Mouse (Mus musculus): ENCODE data around the gene Ngly1. TPM values are rescaled to one million over a fixed set of nuclear protein-coding genes. Genes with fewer than 3 reads are reported as not detected.
"Not testable (repeated sequence)": the region's sequence is repeated elsewhere in the genome, so short reads cannot be mapped to it uniquely, and the experiment has no call there.

Gene Ngly1
- polyA plus RNA-seq, 1 experiment from 2014 or later = 23.0 TPM

DNA sequence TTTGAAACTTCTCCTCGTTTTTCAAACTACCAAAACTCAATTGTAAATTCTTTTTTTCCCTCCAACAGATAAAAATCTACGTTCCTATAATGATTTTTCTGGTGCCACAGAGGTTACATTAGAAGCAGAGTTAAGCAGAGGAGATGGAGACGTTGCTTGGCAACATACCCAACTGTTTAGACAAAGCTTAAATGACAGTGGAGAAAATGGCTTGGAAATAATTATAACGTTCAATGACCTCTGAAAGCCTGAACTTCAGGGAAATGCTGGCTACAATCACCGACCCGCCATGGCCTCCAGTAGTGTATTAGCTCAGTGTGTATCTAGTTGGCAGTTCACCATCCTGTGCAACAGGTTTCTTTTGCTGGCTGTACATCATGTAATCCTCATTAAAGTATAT lies 61.7 kb downstream of the Ngly1 start:
- WGBS = 70% methylated on average over 6 of the region's 6 CpGs
- no peaks in the 10 kb centered on the region for H3K4me1 ChIP-seq (replicated peaks; ENCODE audit: control insufficient read depth, insufficient read depth, low read length)
- H3K27ac ChIP-seq (ENCODE audit: low read depth, low read length) = no peak overlapping the region
- H3K4me2 ChIP-seq (replicated peaks; ENCODE audit: low read depth, low read length) = no peak overlapping the region
- no peak overlapping the region for H3K9ac ChIP-seq (ENCODE audit: low read depth, low read length)
- no peak overlapping the region for H3K4me3 ChIP-seq (ENCODE audit: low read depth, low read length)
- no peaks in the 10 kb centered on the region for H3K9me3 ChIP-seq (ENCODE audit: control insufficient read depth, low read length)
- no peaks in the 10 kb centered on the region for H3K36me3 ChIP-seq (ENCODE audit: control insufficient read depth, insufficient read depth, low read length)
- DNase-seq (ENCODE audit: low spot score) (no peak), ATAC-seq (ENCODE audit: low FRiP score) (no peak)
- H3K27me3 ChIP-seq (ENCODE audit: control insufficient read depth, insufficient read depth, low read length) = no peaks in the 10 kb centered on the region

DNA sequence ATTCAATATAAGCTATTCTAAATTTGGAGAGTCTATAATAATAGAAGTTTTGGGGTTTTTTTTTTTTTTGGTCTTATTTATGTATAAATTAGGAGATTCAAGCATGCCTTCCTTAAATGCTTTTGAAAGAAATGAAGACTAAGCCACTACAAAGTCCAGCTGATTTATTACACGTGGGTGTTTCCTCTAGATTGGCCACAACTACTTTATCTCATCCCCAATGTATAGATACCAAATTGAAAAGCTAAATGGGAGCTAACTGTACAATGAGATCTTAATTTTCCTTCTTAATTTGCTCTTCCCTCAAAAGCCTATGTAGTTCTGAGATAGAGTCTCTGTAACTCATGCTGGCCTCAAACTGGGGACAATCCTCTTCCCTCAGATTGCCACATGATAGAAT lies 63.5 kb downstream of the Ngly1 start:
- Histone ChIP-seq H3K4me1 (replicated peaks; ENCODE audit: control insufficient read depth, insufficient read depth, low read length) (no peaks in the 10 kb centered on the region), H3K4me2 (replicated peaks; ENCODE audit: low read depth, low read length) (no peak overlapping the region), H3K27ac (ENCODE audit: low read depth, low read length) (no peak overlapping the region), H3K9ac (ENCODE audit: low read depth, low read length) (no peak overlapping the region), H3K36me3 (ENCODE audit: control insufficient read depth, insufficient read depth, low read length) (no peaks in the 10 kb centered on the region), H3K27me3 (ENCODE audit: control insufficient read depth, insufficient read depth, low read length) (no peaks in the 10 kb centered on the region), H3K9me3 (ENCODE audit: control insufficient read depth, low read length) (no peaks in the 10 kb centered on the region), H3K4me3 (ENCODE audit: low read depth, low read length) (no peak overlapping the region)
- ATAC-seq (ENCODE audit: low FRiP score) (no peak), DNase-seq (ENCODE audit: low spot score) (no peak)
- WGBS = 79% methylated on average over 1 of the region's 1 CpGs

DNA sequence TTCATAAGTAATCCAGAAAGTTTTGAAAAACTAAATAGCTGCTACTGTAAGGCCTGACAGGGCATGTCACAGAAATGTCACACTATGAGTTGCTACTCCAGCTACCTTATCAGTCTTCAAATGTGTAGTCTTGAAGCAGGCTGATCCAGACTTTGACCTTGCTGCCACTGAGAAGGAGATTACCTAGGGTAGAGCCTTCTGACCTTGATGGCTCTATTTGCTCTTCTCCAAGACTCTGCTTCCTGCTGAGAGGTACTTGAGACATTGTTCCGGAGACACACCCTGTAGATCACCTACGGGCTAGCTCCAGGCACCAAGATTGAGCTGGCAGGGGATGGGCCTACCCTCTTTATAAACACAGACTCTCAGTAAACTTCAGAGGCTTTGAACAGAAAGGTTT lies 64.0 kb downstream of the Ngly1 start:
- ATAC-seq (ENCODE audit: low FRiP score); H3K4me2 ChIP-seq (replicated peaks; ENCODE audit: low read depth, low read length); H3K9ac ChIP-seq (ENCODE audit: low read depth, low read length); DNase-seq (ENCODE audit: low spot score); H3K4me1 ChIP-seq (replicated peaks; ENCODE audit: control insufficient read depth, insufficient read depth, low read length); H3K27me3 ChIP-seq (ENCODE audit: control insufficient read depth, insufficient read depth, low read length); H3K4me3 ChIP-seq (ENCODE audit: low read depth, low read length); H3K36me3 ChIP-seq (ENCODE audit: control insufficient read depth, insufficient read depth, low read length); H3K9me3 ChIP-seq (ENCODE audit: control insufficient read depth, low read length); H3K27ac ChIP-seq (ENCODE audit: low read depth, low read length): not testable (repeated sequence)
- 85% methylated on average over 2 of the region's 2 CpGs for WGBS

DNA sequence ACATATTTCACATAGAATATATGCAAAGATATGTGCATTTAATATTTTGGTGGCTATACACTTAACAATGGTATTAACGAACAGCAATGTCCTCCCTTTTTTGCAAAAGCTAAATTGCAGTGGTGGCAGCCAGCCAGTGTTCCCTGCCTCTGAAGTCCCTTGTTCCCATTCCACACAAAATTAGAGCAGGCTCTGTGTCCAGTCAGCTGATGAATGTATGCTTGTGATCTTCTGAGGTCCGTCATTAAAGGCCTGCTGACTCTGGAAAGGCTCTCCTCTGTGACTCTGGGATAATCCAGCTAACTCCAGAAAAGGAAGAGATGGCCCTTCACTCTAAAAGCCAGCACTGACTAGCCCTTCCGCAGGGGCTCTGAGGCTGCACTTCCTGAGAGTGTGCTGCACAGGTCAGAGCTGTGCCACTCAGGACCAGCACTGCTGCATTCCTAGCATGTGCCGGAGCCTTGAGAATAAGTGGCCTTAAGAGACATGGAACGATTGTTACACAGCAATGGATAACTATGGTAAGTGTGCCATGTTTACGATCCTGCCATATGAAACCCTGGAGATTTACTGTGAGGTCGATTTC lies 64.9 kb downstream of the Ngly1 start:
- Histone ChIP-seq H3K4me2 (replicated peaks; ENCODE audit: low read depth, low read length) (no peak overlapping the region), H3K9ac (ENCODE audit: low read depth, low read length) (no peak overlapping the region), H3K4me3 (ENCODE audit: low read depth, low read length) (no peak overlapping the region), H3K36me3 (ENCODE audit: control insufficient read depth, insufficient read depth, low read length) (no peaks in the 10 kb centered on the region), H3K27me3 (ENCODE audit: control insufficient read depth, insufficient read depth, low read length) (no peaks in the 10 kb centered on the region), H3K4me1 (replicated peaks; ENCODE audit: control insufficient read depth, insufficient read depth, low read length) (no peaks in the 10 kb centered on the region), H3K9me3 (ENCODE audit: control insufficient read depth, low read length) (no peaks in the 10 kb centered on the region), H3K27ac (ENCODE audit: low read depth, low read length) (no peak overlapping the region)
- no peak for ATAC-seq (ENCODE audit: low FRiP score)
- DNase-seq (ENCODE audit: low spot score) = no peak
- 78% methylated on average over 7 of the region's 7 CpGs for WGBS

DNA sequence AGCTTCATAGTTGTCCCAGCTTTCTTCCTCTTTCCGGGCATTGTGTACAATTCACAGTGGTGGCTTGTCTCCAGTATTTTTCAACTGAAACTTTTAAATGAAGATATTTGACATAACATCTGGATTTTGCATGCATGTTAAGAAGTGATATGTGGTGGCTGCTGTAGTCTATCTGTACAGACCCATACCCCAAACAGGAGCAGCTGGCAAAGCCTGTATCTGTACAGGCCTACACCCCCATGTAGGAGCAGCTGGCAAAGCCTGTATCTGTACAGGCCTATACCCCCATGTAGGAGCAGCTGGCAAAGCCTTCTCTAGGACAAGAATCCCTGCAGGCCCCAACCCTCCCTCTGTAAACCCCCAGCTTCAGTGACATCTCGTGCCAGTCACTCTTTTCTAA lies 65.8 kb downstream of the Ngly1 start:
- H3K9ac ChIP-seq (ENCODE audit: low read depth, low read length) = no peak overlapping the region
- 79% methylated on average over 2 of the region's 2 CpGs for WGBS
- ATAC-seq (ENCODE audit: low FRiP score) (no peak), DNase-seq (ENCODE audit: low spot score) (no peak)
- H3K4me1 ChIP-seq (replicated peaks; ENCODE audit: control insufficient read depth, insufficient read depth, low read length) = no peaks in the 10 kb centered on the region
- no peaks in the 10 kb centered on the region for H3K36me3 ChIP-seq (ENCODE audit: control insufficient read depth, insufficient read depth, low read length)
- no peak overlapping the region for H3K4me3 ChIP-seq (ENCODE audit: low read depth, low read length)
- H3K27ac ChIP-seq (ENCODE audit: low read depth, low read length) = no peak overlapping the region
- no peak overlapping the region for H3K4me2 ChIP-seq (replicated peaks; ENCODE audit: low read depth, low read length)
- no peaks in the 10 kb centered on the region for H3K9me3 ChIP-seq (ENCODE audit: control insufficient read depth, low read length)
- no peaks in the 10 kb centered on the region for H3K27me3 ChIP-seq (ENCODE audit: control insufficient read depth, insufficient read depth, low read length)

DNA sequence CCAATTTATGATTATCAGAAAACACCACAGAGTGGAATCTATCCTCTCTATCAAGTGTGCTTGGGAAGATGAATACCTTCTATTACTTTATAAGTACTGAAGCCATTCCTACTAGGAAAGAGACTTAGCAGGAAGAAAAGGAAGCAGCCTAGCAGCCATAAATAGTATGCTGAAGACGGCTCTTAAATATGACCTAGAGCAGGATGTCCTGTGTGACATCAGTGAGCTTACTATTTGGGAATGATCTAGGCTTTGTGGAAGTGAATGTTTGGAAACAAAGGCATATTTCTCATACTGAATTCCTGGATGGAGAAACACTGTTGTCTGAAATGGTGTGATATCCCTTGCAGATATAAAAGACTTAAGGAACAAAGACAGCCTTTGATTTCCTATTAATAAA lies 67.6 kb downstream of the Ngly1 start:
- Histone ChIP-seq H3K27ac (ENCODE audit: low read depth, low read length) (no peak overlapping the region), H3K9ac (ENCODE audit: low read depth, low read length) (no peak overlapping the region), H3K4me3 (ENCODE audit: low read depth, low read length) (no peak overlapping the region), H3K27me3 (ENCODE audit: control insufficient read depth, insufficient read depth, low read length) (no peaks in the 10 kb centered on the region), H3K9me3 (ENCODE audit: control insufficient read depth, low read length) (no peaks in the 10 kb centered on the region), H3K4me1 (replicated peaks; ENCODE audit: control insufficient read depth, insufficient read depth, low read length) (no peaks in the 10 kb centered on the region), H3K36me3 (ENCODE audit: control insufficient read depth, insufficient read depth, low read length) (no peaks in the 10 kb centered on the region), H3K4me2 (replicated peaks; ENCODE audit: low read depth, low read length) (no peak overlapping the region)
- ATAC-seq (ENCODE audit: low FRiP score) (no peak), DNase-seq (ENCODE audit: low spot score) (no peak)
- 80% methylated on average over 1 of the region's 1 CpGs for WGBS

DNA sequence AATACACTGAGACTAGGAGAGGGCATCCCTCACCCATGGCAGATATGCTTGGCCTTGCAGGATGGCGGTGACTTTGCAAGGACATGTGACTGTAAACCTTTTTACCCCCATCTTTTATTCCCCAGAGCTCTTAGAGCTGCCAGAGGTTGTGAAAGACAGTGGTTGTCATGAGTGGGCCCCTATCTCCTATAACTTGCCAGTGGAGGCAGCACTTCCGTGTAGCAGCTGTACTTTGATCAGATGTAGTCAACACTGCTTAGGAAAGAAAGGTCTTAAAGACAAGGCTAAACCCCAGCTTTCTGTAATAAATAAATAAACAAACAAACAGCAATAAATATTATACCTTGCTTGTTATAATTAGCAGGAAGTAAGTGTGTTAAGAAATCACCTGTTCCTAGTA lies 70.7 kb downstream of the Ngly1 start:
- 87% methylated on average over 2 of the region's 2 CpGs for WGBS

DNA sequence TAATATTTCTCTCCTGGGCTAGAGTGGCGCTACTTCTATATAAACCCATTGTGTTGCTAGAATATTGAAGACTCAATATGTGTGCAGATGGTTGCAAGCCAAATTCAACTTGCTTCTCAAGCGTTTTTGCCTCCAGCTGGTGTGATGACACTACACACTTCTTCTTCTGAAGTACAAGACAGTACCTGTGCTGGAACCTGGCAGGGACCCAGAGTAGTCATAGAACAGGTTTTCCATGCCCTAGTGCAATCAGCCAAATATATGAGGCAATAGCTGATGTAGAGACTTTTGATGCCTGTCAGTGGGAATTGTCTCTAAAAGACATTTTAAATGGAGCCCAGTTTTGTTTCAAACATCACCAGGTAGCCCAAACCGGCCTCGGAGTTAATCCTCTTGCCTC lies 75.3 kb downstream of the Ngly1 start:
- no peak overlapping the region for H3K9ac ChIP-seq (ENCODE audit: low read depth, low read length)
- DNase-seq (ENCODE audit: low spot score) (no peak), ATAC-seq (ENCODE audit: low FRiP score) (no peak)
- H3K4me2 ChIP-seq (replicated peaks; ENCODE audit: low read depth, low read length) = no peak overlapping the region
- H3K4me1 ChIP-seq (replicated peaks; ENCODE audit: control insufficient read depth, insufficient read depth, low read length) = no peaks in the 10 kb centered on the region
- WGBS = 82% methylated on average over 4 of the region's 4 CpGs
- H3K4me3 ChIP-seq (ENCODE audit: low read depth, low read length) = no peak overlapping the region
- no peak overlapping the region for H3K27ac ChIP-seq (ENCODE audit: low read depth, low read length)
- H3K9me3 ChIP-seq (ENCODE audit: control insufficient read depth, low read length) = no peaks in the 10 kb centered on the region
- H3K27me3 ChIP-seq (ENCODE audit: control insufficient read depth, insufficient read depth, low read length) = no peaks in the 10 kb centered on the region
- H3K36me3 ChIP-seq (ENCODE audit: control insufficient read depth, insufficient read depth, low read length) = no peaks in the 10 kb centered on the region

More for the DNA sequence above, 70.7 kb downstream of the Ngly1 start:
- H3K9ac ChIP-seq (ENCODE audit: low read depth, low read length) = no peak overlapping the region
- ATAC-seq (ENCODE audit: low FRiP score) (no peak), DNase-seq (ENCODE audit: low spot score) (no peak)
- no peak overlapping the region for H3K4me3 ChIP-seq (ENCODE audit: low read depth, low read length)
- H3K9me3 ChIP-seq (ENCODE audit: control insufficient read depth, low read length) = no peaks in the 10 kb centered on the region
- no peaks in the 10 kb centered on the region for H3K36me3 ChIP-seq (ENCODE audit: control insufficient read depth, insufficient read depth, low read length)
- no peaks in the 10 kb centered on the region for H3K4me1 ChIP-seq (replicated peaks; ENCODE audit: control insufficient read depth, insufficient read depth, low read length)
- no peaks in the 10 kb centered on the region for H3K27me3 ChIP-seq (ENCODE audit: control insufficient read depth, insufficient read depth, low read length)
- H3K27ac ChIP-seq (ENCODE audit: low read depth, low read length) = no peak overlapping the region
- H3K4me2 ChIP-seq (replicated peaks; ENCODE audit: low read depth, low read length) = no peak overlapping the region

DNA sequence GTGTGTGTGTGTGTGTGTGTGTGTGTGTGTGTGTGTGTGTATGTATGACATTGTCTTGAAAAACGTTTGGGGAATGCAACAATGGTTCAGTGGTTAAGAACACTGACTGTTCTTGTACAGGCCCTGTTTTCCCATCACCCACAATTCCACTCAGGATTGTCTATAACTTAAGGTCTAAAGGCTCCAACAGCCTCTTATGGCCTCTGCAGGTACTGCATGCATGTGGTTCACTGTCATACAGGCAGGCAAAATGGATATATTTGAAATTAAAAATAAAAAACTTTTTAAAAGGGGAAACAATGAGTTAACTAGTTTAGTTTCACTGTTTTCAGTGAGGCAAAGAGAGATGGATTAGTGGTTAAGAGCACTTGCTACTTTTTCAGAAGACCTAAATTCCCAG lies 76.1 kb downstream of the Ngly1 start:
- ATAC-seq (ENCODE audit: low FRiP score) = no peak
- H3K4me2 ChIP-seq (replicated peaks; ENCODE audit: low read depth, low read length) = no peak overlapping the region
- WGBS = 32% methylated on average over 1 of the region's 1 CpGs
- no peaks in the 10 kb centered on the region for H3K4me1 ChIP-seq (replicated peaks; ENCODE audit: control insufficient read depth, insufficient read depth, low read length)
- no peaks in the 10 kb centered on the region for H3K36me3 ChIP-seq (ENCODE audit: control insufficient read depth, insufficient read depth, low read length)
- no peak overlapping the region for H3K9ac ChIP-seq (ENCODE audit: low read depth, low read length)
- no peak for DNase-seq (ENCODE audit: low spot score)
- no peak overlapping the region for H3K4me3 ChIP-seq (ENCODE audit: low read depth, low read length)
- H3K9me3 ChIP-seq (ENCODE audit: control insufficient read depth, low read length) = no peaks in the 10 kb centered on the region
- no peaks in the 10 kb centered on the region for H3K27me3 ChIP-seq (ENCODE audit: control insufficient read depth, insufficient read depth, low read length)
- H3K27ac ChIP-seq (ENCODE audit: low read depth, low read length) = no peak overlapping the region

Data from hindbrain, embryonic 11.5 days (tissue).